Mouse (Mus musculus) erythroid progenitor cell, adult 5-6 weeks (primary cell): ENCODE data around the gene Dnase1l2. TPM values are rescaled to one million over a fixed set of nuclear protein-coding genes. Genes with fewer than 3 reads are reported as not detected.
"Not testable (repeated sequence)": the region's sequence is repeated elsewhere in the genome, so short reads cannot be mapped to it uniquely, and the experiment has no call there.

Source experiments
- ATAC-seq: replicated peaks from 2 replicates; pipeline ENCODE4 v1.8.0; 2016; ENCODE audit warnings: moderate number of reproducible peaks, mild to moderate bottlenecking, moderate TSS enrichment, inconsistent platforms; ENCODE audit not compliant: poor library complexity, low FRiP score, severe bottlenecking
- total RNA-seq, 2 experiments: library from RNA; stranded (forward) in 1 of 2; stranded (reverse) in 1 of 2; fragments of 150-400 nt in 1 of 2; fragments of 186-747, 209-891 nt in 1 of 2; gene quantifications; 2 replicates each; pipeline versions ENCODE4 v1.2.3 to v1.2.4; 2015 to 2017; ENCODE audit warnings: low replicate concordance in 2 of 2

The Dnase1l2 gene
- total RNA-seq, 2 experiments from 2014 or later = 1.2 to 4.6 TPM

GRCm38 (mm10) chr17:24442107-24442506 is 798 bp downstream of the Dnase1l2 start:
- no peak for ATAC-seq

- no peak for ATAC-seq
Observed at GRCm38 (mm10) chr17:24441148-24441547, 1.8 kb downstream of the Dnase1l2 start.

GRCm38 (mm10) chr17:24440377-24440776 is 2.5 kb downstream of the Dnase1l2 start:
- ATAC-seq = no peak

- ATAC-seq = peak; percentile 87
Observed at GRCm38 (mm10) chr17:24437016-24437415, 5.9 kb downstream of the Dnase1l2 start.

GRCm38 (mm10) chr17:24429201-24429983 is 13.5 kb downstream of the Dnase1l2 start:
- ATAC-seq = no peak

- peak; percentile 7; the same call in 1 of the 2 replicates for ATAC-seq
Observed at GRCm38 (mm10) chr17:24427170-24427557, 15.7 kb downstream of the Dnase1l2 start.

DNA sequence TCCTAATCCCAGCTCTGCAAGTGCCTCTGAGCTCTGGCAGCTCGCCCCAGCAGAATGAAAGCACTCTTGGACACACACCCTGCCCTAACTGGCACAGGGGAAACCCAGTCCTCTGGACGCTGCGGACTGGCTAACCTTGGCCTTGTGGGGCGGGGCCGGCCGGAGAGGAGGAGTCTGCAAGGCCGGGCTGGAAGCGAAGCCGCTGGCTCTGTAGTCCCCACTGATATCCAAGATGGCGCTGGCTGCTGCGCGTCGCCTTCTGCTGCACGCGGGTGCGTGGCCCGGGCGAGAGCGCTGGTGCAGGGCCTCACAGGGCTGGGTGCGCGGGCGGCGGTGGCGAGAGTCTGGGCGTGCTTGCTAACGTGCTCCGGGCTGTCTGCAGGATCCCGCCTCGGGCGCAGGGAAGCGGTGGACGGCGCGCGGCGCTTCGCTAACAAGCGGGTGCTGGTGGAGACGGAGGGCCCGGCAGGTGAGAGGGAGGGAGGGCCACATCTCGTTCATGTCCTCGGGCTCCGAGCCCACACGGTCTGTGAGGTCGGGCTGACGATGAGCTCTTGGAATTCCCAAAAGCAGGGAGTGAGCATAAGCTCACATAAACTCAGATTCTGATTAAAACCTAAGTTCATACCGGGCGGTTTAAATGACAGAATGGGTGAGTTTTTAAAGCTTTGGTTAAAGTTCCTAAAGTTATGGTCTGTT is 16.3 kb downstream of the Dnase1l2 start, which contains the start of gene Eci1:
Eci1 (plus strand) TSS at position 171 of the 699 bp plus-strand sequence.
- ATAC-seq = peak; percentile 98

- no peak for ATAC-seq
Observed at GRCm38 (mm10) chr17:24425905-24426304, 17.0 kb downstream of the Dnase1l2 start.

- not testable (repeated sequence) for ATAC-seq
Observed at GRCm38 (mm10) chr17:24425326-24425725, 17.6 kb downstream of the Dnase1l2 start.

- no peak for ATAC-seq
Observed at GRCm38 (mm10) chr17:24424489-24424888, 18.4 kb downstream of the Dnase1l2 start.

DNA sequence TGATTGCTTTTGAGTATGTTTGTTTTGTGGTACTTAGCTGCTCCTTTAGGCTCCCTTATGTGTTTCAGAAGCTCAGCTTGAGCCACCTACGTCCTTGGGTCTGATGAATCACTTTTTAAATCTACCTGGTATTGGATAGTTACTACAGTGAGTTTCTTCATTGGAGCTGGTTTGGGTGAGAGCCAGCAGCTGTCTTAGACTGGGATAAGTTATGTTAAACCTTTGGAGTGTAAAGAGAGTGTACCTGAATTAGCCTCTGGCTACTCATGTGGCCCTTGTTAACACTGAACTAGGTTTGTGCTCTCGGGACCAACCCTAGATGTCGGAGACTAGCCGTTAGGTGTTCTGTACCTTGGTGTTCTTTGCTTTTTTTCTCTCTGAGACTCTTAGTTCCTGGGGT is 19.8 kb downstream of the Dnase1l2 start:
- ATAC-seq = no peak

- no peak for ATAC-seq
Observed at GRCm38 (mm10) chr17:24416051-24416652, 26.8 kb downstream of the Dnase1l2 start.

DNA sequence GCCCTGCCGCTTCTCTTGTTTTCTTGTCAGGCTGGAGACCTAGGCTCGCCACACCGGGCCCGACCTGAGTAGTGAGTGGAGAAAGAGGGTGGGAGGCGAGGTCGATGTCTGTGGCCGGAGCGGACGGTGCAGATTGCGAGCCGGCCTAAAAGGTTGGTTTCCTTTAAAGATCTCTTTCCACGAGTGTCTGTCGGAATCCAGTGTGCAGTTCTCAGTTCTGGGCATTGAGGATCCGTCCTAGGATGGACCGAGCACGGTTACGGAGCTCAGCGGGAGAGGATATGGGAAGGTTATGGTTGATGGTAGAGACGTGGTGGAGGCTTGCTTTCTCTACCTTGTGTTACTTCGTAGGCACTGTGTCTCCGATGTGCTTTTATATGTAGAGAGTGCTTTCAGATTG is 27.9 kb downstream of the Dnase1l2 start:
- 0 out of 2 replicates have a peak, but pooled peaks have one; percentile 1 for ATAC-seq

- peak; percentile 82 for ATAC-seq
Observed at GRCm38 (mm10) chr17:24414230-24414976, 28.5 kb downstream of the Dnase1l2 start, which contains the start of gene Rnps1. Gene Rnps1 (plus strand): TSS chr17:24414565.

- peak; percentile 41 for ATAC-seq
Observed at GRCm38 (mm10) chr17:24413557-24414211, 29.2 kb downstream of the Dnase1l2 start.

GRCm38 (mm10) chr17:24407116-24407803 is 35.6 kb downstream of the Dnase1l2 start:
- no peak for ATAC-seq

- no peak for ATAC-seq
Observed at GRCm38 (mm10) chr17:24402371-24402770, 40.5 kb downstream of the Dnase1l2 start.

GRCm38 (mm10) chr17:24394456-24394855 is 48.4 kb downstream of the Dnase1l2 start:
- no peak for ATAC-seq

DNA sequence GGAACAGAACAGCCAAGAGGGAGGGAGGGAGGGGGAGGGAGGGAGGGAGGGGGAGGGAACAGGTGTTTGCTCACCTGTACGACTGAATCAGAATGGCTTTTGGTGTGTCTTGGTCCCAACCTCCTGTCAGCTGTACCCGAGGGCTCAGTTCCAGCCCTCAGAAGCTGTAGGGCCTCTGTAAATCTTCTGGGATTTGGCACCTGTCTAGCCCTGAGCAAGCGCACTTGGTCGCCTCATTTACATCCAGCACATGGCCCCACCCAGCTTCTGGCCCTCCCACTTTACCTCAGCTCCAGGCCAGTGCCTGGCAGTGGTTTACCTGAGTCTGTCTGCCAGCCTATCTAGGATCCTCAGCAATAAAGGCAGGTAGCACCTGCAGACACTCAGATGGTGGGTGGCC is 49.4 kb downstream of the Dnase1l2 start:
- ATAC-seq = no peak
